Mouse (Mus musculus): ENCODE results near the gene Gm27027. TPM values are rescaled to one million over a fixed set of nuclear protein-coding genes. Genes with fewer than 3 reads are reported as not detected.
A peak's percentile ranks its signal among the peaks of the same experiment; 100 is the strongest.

Gene Gm27027
- total RNA-seq, 2 experiments from 2014 or later: not detected

GRCm38 (mm10) chr2:93913552-93913951 lies 82.6 kb downstream of the Gm27027 start:
- no peak overlapping the region for H3K4me3 ChIP-seq
- H3K27ac ChIP-seq: no peak overlapping the region
- no peak for DNase-seq (ENCODE audit: extremely low spot score in 1 of 2, low spot score in 2 of 2)
- intact Hi-C loops (cut with DNase I): no loop called here
- no peak for TF ChIP-seq CTCF (IDR thresholded peaks at IDR 0.05)

GRCm38 (mm10) chr2:93911942-93912341 lies 84.2 kb downstream of the Gm27027 start:
- Histone ChIP-seq H3K4me3 (no peak overlapping the region), H3K27ac (no peak overlapping the region)
- no peak for DNase-seq (ENCODE audit: extremely low spot score in 1 of 2, low spot score in 2 of 2)
- no peak for TF ChIP-seq CTCF (IDR thresholded peaks at IDR 0.05)
- intact Hi-C loops (cut with DNase I): no loop called here

DNA sequence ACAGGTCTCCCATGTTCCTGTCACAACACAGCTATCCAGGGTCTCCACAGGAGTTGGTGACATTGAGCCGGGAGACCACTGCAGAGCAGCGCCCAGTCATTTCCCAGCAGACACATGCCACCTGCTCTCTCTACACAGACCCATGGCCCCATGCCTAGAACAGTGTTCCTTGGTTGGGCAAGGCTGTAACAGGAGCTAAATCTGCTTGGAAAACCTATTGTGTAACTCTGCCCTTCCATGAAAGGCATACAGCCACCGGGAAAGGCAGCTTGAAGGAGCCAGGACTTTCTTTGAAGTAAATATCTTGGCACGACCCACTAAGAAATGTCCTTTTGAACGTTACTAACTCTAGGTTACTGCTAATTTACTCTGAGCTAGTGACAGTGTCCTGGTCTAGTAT lies 86.4 kb downstream of the Gm27027 start:
- Histone ChIP-seq H3K4me3 (no peak overlapping the region), H3K27ac (no peak overlapping the region)
- intact Hi-C loops (cut with DNase I): no loop called here
- no peak for DNase-seq (ENCODE audit: extremely low spot score in 1 of 2, low spot score in 2 of 2)
- TF ChIP-seq CTCF (IDR thresholded peaks at IDR 0.05): no peak

GRCm38 (mm10) chr2:93907519-93908294 lies 88.4 kb downstream of the Gm27027 start:
- Histone ChIP-seq H3K4me3 (no peak overlapping the region), H3K27ac (peak overlapping the region; percentile 40; the same call in 1 of the 2 replicates)
- no peak for TF ChIP-seq CTCF (IDR thresholded peaks at IDR 0.05)
- DNase-seq (ENCODE audit: extremely low spot score in 1 of 2, low spot score in 2 of 2): no peak
- intact Hi-C loops (cut with DNase I): no loop called here

Other genes with a start within 250 kb of the Gm27027 start
- 10 to 100 TPM; 50.6 to 57.4 TPM for gene Ext2, start 173.8 kb downstream of the Gm27027 start, total RNA-seq (2021)
- gene Accs, start 146.4 kb downstream of the Gm27027 start, total RNA-seq (2021): 1 to 10 TPM; 2.0 to 3.4 TPM
- gene Accsl, start 127.2 kb downstream of the Gm27027 start, total RNA-seq (2021): under 1 TPM; 0.47 to 0.68 TPM
- gene Gm13889, start 39.2 kb downstream of the Gm27027 start, total RNA-seq (2021): 10 to 100 TPM; 42.4 to 63.0 TPM
- gene Alkbh3, start 14.5 kb upstream of the Gm27027 start, total RNA-seq (2021): 10 to 100 TPM; 26.1 to 28.1 TPM
- 10 to 100 TPM; 70.0 to 75.3 TPM for gene Hsd17b12, start 161.6 kb upstream of the Gm27027 start, total RNA-seq (2021)

Data from left cerebral cortex, adult 2 months (tissue).